Mouse (Mus musculus): Measurements from ENCODE around the gene Scaf1. TPM values are rescaled to one million over a fixed set of nuclear protein-coding genes. Genes with fewer than 3 reads are reported as not detected.

The Scaf1 gene
- polyA plus RNA-seq, 1 experiment from 2014 or later: 47.2 TPM

DNA sequence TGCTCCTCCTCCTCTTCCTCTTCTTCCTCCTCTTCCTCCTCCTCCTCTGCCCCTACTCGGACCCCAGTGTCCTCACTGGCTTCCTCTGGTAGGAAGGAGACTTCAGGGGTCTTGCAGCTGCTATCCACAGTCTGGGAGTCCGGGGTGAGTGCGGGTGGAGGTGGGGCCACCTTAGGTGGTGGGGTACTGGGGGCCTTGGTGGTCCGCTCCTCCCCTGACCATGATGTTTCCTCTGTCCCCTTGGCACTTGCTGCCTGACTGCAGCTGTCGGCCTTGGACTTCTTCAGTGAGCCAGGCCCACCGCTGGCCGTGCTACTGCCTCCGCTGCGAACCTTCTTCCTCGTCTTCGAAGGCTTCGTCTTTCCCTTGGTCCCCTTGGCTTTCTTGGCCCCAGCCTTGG lies 9.7 kb downstream of the Scaf1 start:
- WGBS: 98% methylated on average over 12 of the region's 12 CpGs
- Histone ChIP-seq H3K9me3 (no peaks in the 10 kb centered on the region), H3K36me3 (peaks cover 95% of the 10 kb centered on the region), H3K4me2 (replicated peaks) (no peak overlapping the region), H3K4me1 (peaks cover 3% of the 10 kb centered on the region; the same call in 1 of the 2 replicates), H3K27me3 (replicated peaks) (no peaks in the 10 kb centered on the region), H3K9ac (no peak overlapping the region), H3K27ac (no peak overlapping the region), H3K4me3 (no peak overlapping the region)
- ATAC-seq (ENCODE audit: low FRiP score, low read depth): no peak

DNA sequence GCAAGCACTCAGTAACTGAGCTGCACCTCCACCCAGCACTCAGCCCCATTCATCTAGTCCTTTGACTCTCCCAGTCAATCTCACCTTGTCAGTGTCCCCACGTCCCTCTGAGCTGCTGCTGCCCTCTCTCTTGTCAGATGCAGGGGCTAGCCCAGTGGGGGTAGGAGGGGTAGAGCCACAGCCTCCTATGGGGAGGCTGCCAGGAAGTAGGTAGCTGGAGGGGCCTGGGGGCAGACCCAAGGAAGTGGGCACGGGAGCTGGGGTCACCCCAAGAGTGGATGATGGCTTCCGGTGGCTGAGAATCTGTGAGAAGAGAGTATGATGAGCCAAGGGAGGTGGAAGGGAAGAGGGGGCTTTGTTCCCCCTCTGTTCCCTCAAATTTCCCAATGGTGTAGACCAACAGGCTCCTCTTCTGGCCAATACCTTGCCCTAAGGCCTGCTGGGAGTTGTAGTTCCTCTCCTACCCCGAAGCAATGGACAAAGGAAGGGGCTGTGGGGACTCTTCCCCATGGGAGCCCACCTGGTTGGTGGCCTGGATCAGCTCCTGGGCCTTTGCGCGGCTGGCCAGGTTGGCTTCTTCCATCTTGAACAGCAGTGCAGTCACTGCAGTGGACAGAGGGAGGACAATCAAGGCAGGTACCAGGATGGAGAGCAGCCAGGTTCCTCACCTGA lies 10.7 kb downstream of the Scaf1 start:
- H3K9ac ChIP-seq: no peak overlapping the region
- 94% methylated on average over 6 of the region's 6 CpGs for WGBS

DNA sequence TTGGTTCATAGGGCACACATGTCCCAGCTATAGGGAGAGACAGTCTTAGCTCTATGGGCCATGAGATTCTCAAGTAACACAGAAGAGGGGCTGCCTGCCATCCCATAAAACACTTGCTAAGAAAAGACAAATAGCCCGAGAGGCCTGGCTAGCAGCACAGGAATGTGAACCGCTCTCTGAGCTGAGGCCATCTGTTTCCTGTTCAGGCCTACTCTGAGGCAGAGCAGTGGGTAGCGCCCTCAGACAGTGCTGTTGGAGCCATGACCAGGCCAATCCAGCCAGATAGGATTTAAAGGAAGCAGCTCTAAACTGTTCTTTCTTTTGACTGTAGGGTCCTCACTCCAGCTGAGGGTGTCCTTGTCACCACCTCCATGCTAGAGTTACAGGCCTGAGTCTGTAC lies 11.6 kb downstream of the Scaf1 start:
- Histone ChIP-seq H3K4me2 (replicated peaks) (no peak overlapping the region), H3K4me3 (no peak overlapping the region)
- ATAC-seq (ENCODE audit: low FRiP score, low read depth): no peak

More for the DNA sequence above, 10.7 kb downstream of the Scaf1 start:
- Histone ChIP-seq H3K4me1 (peaks cover 3% of the 10 kb centered on the region; the same call in 1 of the 2 replicates), H3K27ac (no peak overlapping the region), H3K9me3 (no peaks in the 10 kb centered on the region), H3K4me3 (no peak overlapping the region), H3K27me3 (replicated peaks) (no peaks in the 10 kb centered on the region), H3K4me2 (replicated peaks) (no peak overlapping the region), H3K36me3 (peaks cover 98% of the 10 kb centered on the region)
- no peak for ATAC-seq (ENCODE audit: low FRiP score, low read depth)

DNA sequence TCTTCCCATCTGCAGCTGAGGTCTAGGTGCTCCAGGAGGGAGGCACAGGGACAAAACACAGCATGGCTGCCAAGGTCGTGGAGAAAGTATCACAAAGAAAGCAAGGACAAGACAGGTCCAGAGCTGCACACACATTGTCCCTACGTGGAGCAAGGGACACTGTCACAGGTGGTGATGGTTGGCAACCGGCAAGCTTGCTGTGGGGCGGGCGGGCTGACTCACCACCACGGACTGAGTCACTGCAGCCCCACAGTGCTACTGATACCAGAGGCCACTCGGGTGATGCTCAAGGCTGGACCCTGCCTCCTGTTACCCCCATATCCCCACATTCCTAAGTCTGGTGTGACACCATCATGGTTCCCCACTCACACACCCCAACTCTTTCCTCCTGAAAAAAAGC lies 13.7 kb downstream of the Scaf1 start:
- Histone ChIP-seq H3K4me2 (replicated peaks) (no peak overlapping the region), H3K4me1 (peaks cover 19% of the 10 kb centered on the region), H3K4me3 (no peak overlapping the region), H3K9ac (no peak overlapping the region), H3K9me3 (no peaks in the 10 kb centered on the region), H3K36me3 (peaks cover 80% of the 10 kb centered on the region), H3K27ac (no peak overlapping the region), H3K27me3 (replicated peaks) (no peaks in the 10 kb centered on the region)
- ATAC-seq (ENCODE audit: low FRiP score, low read depth): no peak
- WGBS: 92% methylated on average over 7 of the region's 7 CpGs

More for the DNA sequence above, 11.6 kb downstream of the Scaf1 start:
- Histone ChIP-seq H3K36me3 (peaks cover 98% of the 10 kb centered on the region), H3K27ac (no peak overlapping the region), H3K27me3 (replicated peaks) (no peaks in the 10 kb centered on the region), H3K9me3 (no peaks in the 10 kb centered on the region), H3K4me1 (peaks cover 6% of the 10 kb centered on the region), H3K9ac (no peak overlapping the region)
- WGBS: 69% methylated on average over 3 of the region's 3 CpGs

DNA sequence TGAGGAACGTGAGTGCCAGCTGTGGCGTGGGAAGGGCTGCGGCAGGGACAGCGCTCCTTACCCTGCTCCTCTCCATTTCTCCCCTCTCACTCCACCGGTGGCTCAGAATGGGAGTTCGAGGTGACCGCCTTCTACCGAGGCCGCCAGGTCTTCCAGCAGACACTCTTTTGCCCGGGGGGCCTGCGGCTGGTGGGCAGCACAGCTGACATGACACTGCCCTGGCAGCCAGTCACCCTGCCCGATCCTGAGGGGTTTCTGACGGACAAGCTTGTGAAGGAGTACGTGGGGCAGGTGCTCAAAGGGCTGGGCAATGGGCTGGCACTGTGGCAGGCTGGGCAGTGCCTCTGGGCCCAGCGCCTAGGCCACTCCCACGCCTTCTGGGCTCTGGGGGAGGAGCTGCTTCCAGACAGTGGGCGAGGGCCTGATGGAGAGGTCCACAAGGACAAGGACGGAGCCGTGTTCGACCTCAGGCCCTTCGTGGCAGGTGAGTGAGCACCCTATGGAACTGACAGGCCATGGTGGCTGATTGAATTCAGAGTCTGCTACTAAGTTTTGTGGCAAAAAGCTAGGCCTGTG lies 15.5 kb downstream of the Scaf1 start:
- ATAC-seq (ENCODE audit: low FRiP score, low read depth): no peak
- Histone ChIP-seq H3K9ac (no peak overlapping the region), H3K36me3 (peaks cover 65% of the 10 kb centered on the region), H3K4me1 (peaks cover 32% of the 10 kb centered on the region), H3K9me3 (no peaks in the 10 kb centered on the region), H3K4me3 (no peak overlapping the region), H3K4me2 (replicated peaks) (no peak overlapping the region), H3K27me3 (replicated peaks) (no peaks in the 10 kb centered on the region), H3K27ac (no peak overlapping the region)
- 88% methylated on average over 21 of the region's 21 CpGs for WGBS

DNA sequence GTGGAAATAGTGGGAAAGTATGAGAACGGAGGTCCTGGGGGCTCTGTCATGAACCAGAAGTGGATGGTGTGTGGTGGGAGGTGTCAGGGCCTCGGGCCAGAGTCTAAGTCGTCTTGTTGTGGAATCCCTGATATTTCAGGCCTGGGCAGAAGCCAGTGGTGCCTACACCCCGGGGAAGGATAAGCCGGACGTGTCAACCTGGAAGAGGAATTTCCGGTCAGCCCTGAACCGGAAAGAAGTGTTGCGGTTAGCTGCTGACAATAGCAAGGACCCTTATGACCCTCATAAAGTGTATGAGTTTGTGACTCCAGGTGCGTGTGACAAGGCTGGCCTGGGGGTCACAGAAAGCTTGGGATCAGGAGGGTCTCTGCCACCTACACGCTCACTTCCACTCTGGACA lies 16.4 kb downstream of the Scaf1 start:
- Histone ChIP-seq H3K4me3 (no peak overlapping the region), H3K4me1 (peaks cover 31% of the 10 kb centered on the region), H3K9ac (no peak overlapping the region), H3K9me3 (no peaks in the 10 kb centered on the region), H3K4me2 (replicated peaks) (peak overlapping the region; percentile 14; the same call in 1 of the 2 replicates), H3K27me3 (replicated peaks) (no peaks in the 10 kb centered on the region), H3K36me3 (peaks cover 65% of the 10 kb centered on the region), H3K27ac (no peak overlapping the region)
- 81% methylated on average over 11 of the region's 11 CpGs for WGBS
- no peak for ATAC-seq (ENCODE audit: low FRiP score, low read depth)

DNA sequence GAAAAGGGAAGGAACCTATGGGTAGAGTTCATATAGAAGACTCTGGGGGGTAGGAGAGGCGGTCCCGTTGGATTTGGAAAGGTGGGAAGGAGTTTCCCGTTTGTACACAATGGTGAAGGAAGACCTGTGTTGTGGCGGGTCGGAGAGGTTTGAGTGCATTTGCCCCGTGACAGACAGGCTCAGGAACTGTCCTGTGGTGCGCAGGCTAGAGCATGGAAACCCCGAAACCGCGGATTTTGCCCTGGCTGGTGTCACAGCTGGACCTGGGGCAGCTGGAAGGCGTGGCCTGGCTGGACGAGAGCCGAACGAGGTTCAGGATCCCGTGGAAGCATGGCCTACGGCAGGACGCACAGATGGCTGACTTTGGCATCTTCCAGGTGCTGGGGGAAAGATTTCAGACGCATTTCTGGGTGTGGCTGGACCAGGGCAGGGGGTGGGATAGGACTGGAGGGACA lies 17.6 kb downstream of the Scaf1 start, which contains the start of gene Bcl2l12:
Gene Bcl2l12, minus strand, starts transcription at position 212 of the 455 bp plus-strand sequence.
- Histone ChIP-seq H3K36me3 (peaks cover 65% of the 10 kb centered on the region), H3K4me3 (peak within 1 kb of the TSS; percentile 60), H3K9me3 (no peaks in the 10 kb centered on the region), H3K9ac (peak within 1 kb of the TSS; percentile 71), H3K4me1 (peaks cover 31% of the 10 kb centered on the region), H3K27ac (peak within 1 kb of the TSS; percentile 37; the same call in 1 of the 2 replicates), H3K27me3 (replicated peaks) (no peaks in the 10 kb centered on the region), H3K4me2 (replicated peaks) (peak within 1 kb of the TSS; percentile 77)
- ATAC-seq (ENCODE audit: low FRiP score, low read depth): no peak
- WGBS: 6% methylated on average over 18 of the region's 18 CpGs

DNA sequence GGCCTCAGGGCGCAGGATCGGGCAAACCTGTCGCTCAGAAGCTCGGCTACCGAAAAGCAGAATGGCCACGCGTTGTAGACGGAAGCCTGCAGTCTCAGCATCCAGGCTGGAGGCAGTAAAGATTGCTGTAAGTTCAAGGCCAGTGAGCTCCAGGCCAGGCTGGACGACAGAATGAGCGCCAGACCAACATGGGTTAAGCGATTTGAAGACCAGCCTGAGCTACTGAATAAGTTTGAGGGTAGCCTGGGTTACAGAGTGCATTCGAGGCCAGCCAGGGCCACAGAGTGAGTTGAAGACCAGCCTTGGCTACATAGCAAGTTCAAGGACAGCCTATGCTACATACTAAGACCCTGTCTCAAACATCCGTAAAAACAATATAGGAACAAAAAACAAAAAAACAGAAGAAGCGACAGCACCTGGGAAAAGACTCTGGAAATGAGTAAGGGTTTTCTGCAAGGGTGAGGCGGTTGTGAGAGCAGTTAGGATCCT lies 18.2 kb downstream of the Scaf1 start:
- Histone ChIP-seq H3K4me2 (replicated peaks) (peak overlapping the region; percentile 77), H3K27ac (peak overlapping the region; percentile 37; the same call in 1 of the 2 replicates), H3K4me1 (peaks cover 31% of the 10 kb centered on the region), H3K36me3 (peaks cover 65% of the 10 kb centered on the region), H3K9me3 (no peaks in the 10 kb centered on the region), H3K27me3 (replicated peaks) (no peaks in the 10 kb centered on the region), H3K4me3 (peak overlapping the region; percentile 60), H3K9ac (peak overlapping the region; percentile 71)
- 5% methylated on average over 15 of the region's 15 CpGs for WGBS
- no peak; the same call in 1 of the 2 replicates for ATAC-seq (ENCODE audit: low FRiP score, low read depth)

DNA sequence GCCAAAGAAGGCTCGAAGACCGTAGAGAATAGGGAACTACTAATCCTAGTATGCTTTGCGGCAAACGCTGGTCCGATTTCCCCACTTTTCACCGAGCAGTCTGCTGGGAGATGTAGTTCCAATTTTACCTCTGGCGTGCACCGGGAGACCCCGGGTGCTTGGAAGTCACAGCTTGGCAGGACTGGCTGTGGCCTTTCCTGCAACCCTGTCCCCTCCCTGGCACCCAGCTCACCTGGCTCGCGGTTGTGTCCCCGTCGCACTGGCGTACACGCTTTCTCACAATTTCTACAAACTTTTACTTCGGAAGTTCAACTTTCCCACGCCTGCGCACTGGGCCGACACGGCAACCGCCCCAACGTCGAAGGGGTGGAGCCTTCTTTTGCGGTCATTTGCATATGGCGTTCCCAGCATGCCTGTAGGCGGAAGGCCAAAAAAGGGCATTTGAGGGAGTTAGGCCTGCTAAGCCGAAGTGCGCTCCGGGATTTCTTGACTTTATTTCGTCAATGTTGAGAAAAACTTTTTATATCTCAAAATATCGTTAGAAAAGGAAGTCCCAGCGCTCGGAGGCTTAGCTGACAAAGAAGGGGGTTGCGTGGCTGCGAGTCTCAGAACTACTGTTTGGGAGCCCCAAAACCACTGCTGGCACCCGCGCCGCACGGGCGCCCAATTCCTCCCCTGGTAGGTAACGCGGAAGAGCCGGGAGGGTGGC lies 18.8 kb downstream of the Scaf1 start, which contains the start of gene Irf3:
Gene Irf3, plus strand, starts transcription at position 418 of the 709 bp plus-strand sequence.
- H3K36me3 ChIP-seq: peaks cover 65% of the 10 kb centered on the region
- under 1% methylated on average over 43 of the region's 43 CpGs for WGBS
- H3K4me1 ChIP-seq: peaks cover 31% of the 10 kb centered on the region
- peak within 1 kb of the TSS; percentile 60 for H3K4me3 ChIP-seq
- H3K27me3 ChIP-seq (replicated peaks): no peaks in the 10 kb centered on the region
- peak within 1 kb of the TSS; percentile 37; the same call in 1 of the 2 replicates for H3K27ac ChIP-seq
- H3K9ac ChIP-seq: peak within 1 kb of the TSS; percentile 71
- H3K4me2 ChIP-seq (replicated peaks): peak within 1 kb of the TSS; percentile 77
- no peaks in the 10 kb centered on the region for H3K9me3 ChIP-seq
- ATAC-seq (ENCODE audit: low FRiP score, low read depth): peak; percentile 91

DNA sequence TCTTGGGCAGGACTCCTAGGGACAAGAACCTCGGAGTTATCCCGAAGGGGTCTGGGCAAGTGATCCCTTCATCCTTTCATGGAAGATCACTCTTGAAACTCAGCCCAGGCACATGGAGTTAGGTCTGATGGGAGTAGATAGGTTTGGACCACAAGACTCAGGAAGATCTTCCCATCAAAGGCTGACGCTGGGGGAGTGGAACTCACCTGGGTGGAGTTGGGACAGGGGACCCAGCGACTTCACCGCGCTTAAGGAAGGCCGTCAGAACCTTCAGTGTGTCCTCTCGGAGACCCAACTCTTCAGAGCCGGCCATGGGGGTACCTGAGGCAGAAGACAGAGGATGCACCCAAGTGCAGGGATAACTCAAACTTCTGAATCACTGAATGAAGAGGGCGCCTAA lies 19.5 kb downstream of the Scaf1 start:
- peaks cover 65% of the 10 kb centered on the region for H3K36me3 ChIP-seq
- H3K4me3 ChIP-seq: peak overlapping the region; percentile 60
- no peaks in the 10 kb centered on the region for H3K27me3 ChIP-seq (replicated peaks)
- H3K9ac ChIP-seq: peak overlapping the region; percentile 58
- peaks cover 31% of the 10 kb centered on the region for H3K4me1 ChIP-seq
- ATAC-seq (ENCODE audit: low FRiP score, low read depth): no peak
- 16% methylated on average over 10 of the region's 10 CpGs for WGBS
- H3K9me3 ChIP-seq: no peaks in the 10 kb centered on the region
- peak overlapping the region; percentile 77 for H3K4me2 ChIP-seq (replicated peaks)
- H3K27ac ChIP-seq: no peak overlapping the region

DNA sequence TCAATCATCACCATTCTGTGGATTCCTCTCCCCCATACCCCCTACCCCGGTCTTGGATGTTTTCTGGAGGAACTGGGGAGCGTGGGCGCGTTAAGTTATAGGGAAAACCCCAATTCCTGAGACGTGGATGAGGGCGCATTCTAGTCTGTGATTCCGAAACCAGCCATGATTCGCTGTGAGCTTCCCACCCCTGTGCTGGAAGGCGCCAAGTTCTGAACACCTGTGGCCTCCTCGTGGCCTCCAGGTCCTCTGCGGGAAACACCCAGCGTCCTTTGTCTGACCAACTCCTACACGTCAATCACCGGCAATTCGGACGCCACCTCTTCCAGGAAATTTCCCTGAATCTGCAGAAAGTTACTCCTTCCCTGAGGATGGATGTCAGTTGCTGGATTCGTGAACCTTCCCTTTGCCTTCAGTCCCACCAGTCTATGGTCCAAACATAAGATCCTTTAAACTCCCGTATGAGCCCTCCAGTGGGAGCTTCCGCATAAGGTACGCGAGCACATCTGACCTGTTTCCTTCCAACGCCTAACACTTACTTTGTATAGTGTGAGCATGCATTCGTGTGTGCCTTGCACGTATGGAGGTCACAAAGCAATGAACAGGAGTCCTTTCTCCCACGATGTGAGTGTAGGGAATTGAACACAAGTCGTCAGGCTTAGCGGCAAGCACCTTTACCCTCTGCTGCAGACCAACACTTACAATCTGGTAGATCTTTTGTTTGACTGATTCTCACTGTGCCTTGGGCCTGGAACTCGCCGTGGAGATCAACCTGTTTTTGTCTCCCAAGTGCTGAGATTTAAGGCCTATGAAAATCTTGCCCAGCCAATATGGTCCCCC lies 29.1 kb downstream of the Scaf1 start:
- no peaks in the 10 kb centered on the region for H3K9me3 ChIP-seq
- H3K4me1 ChIP-seq: peaks cover 30% of the 10 kb centered on the region
- H3K36me3 ChIP-seq: peaks cover 26% of the 10 kb centered on the region
- peak overlapping the region; percentile 56 for H3K4me3 ChIP-seq
- peak overlapping the region; percentile 79 for H3K27ac ChIP-seq
- under 1% methylated on average over 29 of the region's 29 CpGs for WGBS
- peak; percentile 37 for ATAC-seq (ENCODE audit: low FRiP score, low read depth)
- peak overlapping the region; percentile 74 for H3K9ac ChIP-seq
- peak overlapping the region; percentile 71 for H3K4me2 ChIP-seq (replicated peaks)
- H3K27me3 ChIP-seq (replicated peaks): no peaks in the 10 kb centered on the region
